Mouse (Mus musculus): ENCODE measurements around the gene Ggt6. TPM values are rescaled to one million over a fixed set of nuclear protein-coding genes. Genes with fewer than 3 reads are reported as not detected.

Gene Ggt6
- polyA plus RNA-seq, 1 experiment from 2014 or later = not detected

DNA sequence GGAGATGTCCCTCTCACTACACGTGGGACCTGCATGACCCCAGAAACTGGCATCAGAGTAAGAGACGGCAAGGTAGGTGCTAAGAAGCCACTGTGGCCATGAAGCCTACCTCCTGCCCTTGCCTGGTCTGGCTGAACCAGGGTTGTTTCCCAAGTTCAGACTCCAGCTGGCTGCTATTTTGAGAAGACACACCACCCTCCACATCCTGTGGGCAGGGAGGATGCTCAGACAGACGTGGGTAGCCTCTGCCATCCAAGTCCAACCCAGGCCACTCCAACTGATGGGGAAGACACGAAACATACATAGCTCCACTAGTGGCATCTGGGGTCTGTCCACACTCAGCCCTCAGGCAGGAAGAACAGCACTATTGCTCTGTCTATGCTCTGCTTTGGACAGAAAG is 34.7 kb downstream of the Ggt6 start:
- Histone ChIP-seq H3K4me1 (replicated peaks) (peaks cover 17% of the 10 kb centered on the region), H3K4me3 (no peak overlapping the region), H3K9me3 (no peaks in the 10 kb centered on the region), H3K9ac (no peak overlapping the region), H3K27me3 (no peaks in the 10 kb centered on the region), H3K36me3 (0 out of 2 replicates have a peak, but pooled peaks cover 2% of the 10 kb centered on the region), H3K4me2 (no peak overlapping the region), H3K27ac (replicated peaks) (no peak overlapping the region)
- 68% methylated on average over 4 of the region's 4 CpGs for WGBS
- ATAC-seq (ENCODE audit: low FRiP score, low read depth) = no peak

DNA sequence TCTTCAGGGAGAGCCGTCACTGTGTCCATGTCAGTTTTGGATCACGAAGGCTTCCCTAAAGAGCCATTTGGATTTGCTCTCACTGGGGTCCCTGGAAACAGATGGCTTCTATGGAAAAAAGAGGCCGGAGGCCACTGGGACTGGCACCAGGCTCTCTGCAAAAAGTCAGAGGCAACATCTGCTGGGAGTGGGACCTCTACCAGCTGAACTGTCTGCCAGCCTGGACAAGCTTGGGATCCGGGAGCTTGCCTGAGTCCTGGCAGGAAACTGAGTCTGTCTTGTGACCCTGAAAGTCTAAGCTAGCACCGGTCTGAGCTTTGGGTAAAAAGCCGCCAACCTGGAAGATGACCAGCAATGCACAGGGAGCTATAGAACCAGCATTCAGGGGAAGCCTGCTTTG is 36.1 kb downstream of the Ggt6 start:
- no peak overlapping the region for H3K4me2 ChIP-seq
- no peak overlapping the region for H3K9ac ChIP-seq
- no peak for ATAC-seq (ENCODE audit: low FRiP score, low read depth)
- peaks cover 28% of the 10 kb centered on the region for H3K4me1 ChIP-seq (replicated peaks)
- H3K36me3 ChIP-seq = 0 out of 2 replicates have a peak, but pooled peaks cover 2% of the 10 kb centered on the region
- H3K9me3 ChIP-seq = no peaks in the 10 kb centered on the region
- 61% methylated on average over 6 of the region's 6 CpGs for WGBS
- H3K27me3 ChIP-seq = no peaks in the 10 kb centered on the region
- H3K27ac ChIP-seq (replicated peaks) = no peak overlapping the region
- no peak overlapping the region for H3K4me3 ChIP-seq

DNA sequence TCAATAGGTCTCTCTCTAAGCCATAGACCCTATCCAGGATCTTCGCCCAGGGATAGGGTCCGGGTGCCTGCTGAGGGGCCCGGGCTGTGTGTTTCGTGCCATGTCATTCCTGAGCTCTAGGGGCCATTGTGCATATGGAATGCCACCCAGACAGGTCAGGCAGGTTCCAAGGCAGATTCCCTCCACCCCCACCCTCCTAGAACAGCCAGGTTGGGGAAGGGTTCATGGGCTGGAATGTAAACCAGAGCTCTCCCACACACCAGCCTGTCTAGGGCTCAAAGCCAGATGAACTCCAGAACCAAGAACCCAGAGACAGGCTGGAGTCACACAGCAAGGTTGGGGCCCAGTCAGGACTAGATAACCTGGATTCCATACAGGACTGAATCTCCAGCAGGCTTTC is 38.2 kb downstream of the Ggt6 start:
- ATAC-seq (ENCODE audit: low FRiP score, low read depth) = no peak
- Histone ChIP-seq H3K4me3 (no peak overlapping the region), H3K27me3 (no peaks in the 10 kb centered on the region), H3K27ac (replicated peaks) (no peak overlapping the region), H3K4me1 (replicated peaks) (peaks cover 37% of the 10 kb centered on the region), H3K9me3 (no peaks in the 10 kb centered on the region), H3K36me3 (0 out of 2 replicates have a peak, but pooled peaks cover 2% of the 10 kb centered on the region), H3K9ac (no peak overlapping the region), H3K4me2 (no peak overlapping the region)
- WGBS = 91% methylated on average over 4 of the region's 4 CpGs

- Histone ChIP-seq H3K4me1 (replicated peaks) (peaks cover 29% of the 10 kb centered on the region), H3K27me3 (no peaks in the 10 kb centered on the region), H3K36me3 (0 out of 2 replicates have a peak, but pooled peaks cover 2% of the 10 kb centered on the region), H3K4me3 (no peak overlapping the region), H3K9me3 (no peaks in the 10 kb centered on the region), H3K9ac (no peak overlapping the region), H3K27ac (replicated peaks) (no peak overlapping the region), H3K4me2 (no peak overlapping the region)
- WGBS = 85% methylated on average over 3 of the region's 3 CpGs
- no peak for ATAC-seq (ENCODE audit: low FRiP score, low read depth)
Observed at GRCm38 (mm10) chr11:72474926-72475325, 39.6 kb downstream of the Ggt6 start.

- 76% methylated on average over 7 of the region's 7 CpGs for WGBS
- H3K27ac ChIP-seq (replicated peaks) = no peak overlapping the region
- no peak for ATAC-seq (ENCODE audit: low FRiP score, low read depth)
Observed at GRCm38 (mm10) chr11:72475408-72475807, 40.1 kb downstream of the Ggt6 start.

GRCm38 (mm10) chr11:72476074-72476625 is 40.8 kb downstream of the Ggt6 start:
- H3K27me3 ChIP-seq = no peaks in the 10 kb centered on the region
- no peak for ATAC-seq (ENCODE audit: low FRiP score, low read depth)
- WGBS = 77% methylated on average over 7 of the region's 7 CpGs
- H3K36me3 ChIP-seq = 0 out of 2 replicates have a peak, but pooled peaks cover 2% of the 10 kb centered on the region
- peaks cover 29% of the 10 kb centered on the region for H3K4me1 ChIP-seq (replicated peaks)
- no peaks in the 10 kb centered on the region for H3K9me3 ChIP-seq
- H3K9ac ChIP-seq = no peak overlapping the region
- no peak overlapping the region for H3K4me2 ChIP-seq
- no peak overlapping the region for H3K27ac ChIP-seq (replicated peaks)
- no peak overlapping the region for H3K4me3 ChIP-seq

More at GRCm38 (mm10) chr11:72475408-72475807, 40.1 kb downstream of the Ggt6 start:
- H3K27me3 ChIP-seq = no peaks in the 10 kb centered on the region
- no peaks in the 10 kb centered on the region for H3K9me3 ChIP-seq
- no peak overlapping the region for H3K9ac ChIP-seq
- 0 out of 2 replicates have a peak, but pooled peaks cover 2% of the 10 kb centered on the region for H3K36me3 ChIP-seq
- peaks cover 29% of the 10 kb centered on the region for H3K4me1 ChIP-seq (replicated peaks)
- H3K4me3 ChIP-seq = no peak overlapping the region
- H3K4me2 ChIP-seq = no peak overlapping the region

DNA sequence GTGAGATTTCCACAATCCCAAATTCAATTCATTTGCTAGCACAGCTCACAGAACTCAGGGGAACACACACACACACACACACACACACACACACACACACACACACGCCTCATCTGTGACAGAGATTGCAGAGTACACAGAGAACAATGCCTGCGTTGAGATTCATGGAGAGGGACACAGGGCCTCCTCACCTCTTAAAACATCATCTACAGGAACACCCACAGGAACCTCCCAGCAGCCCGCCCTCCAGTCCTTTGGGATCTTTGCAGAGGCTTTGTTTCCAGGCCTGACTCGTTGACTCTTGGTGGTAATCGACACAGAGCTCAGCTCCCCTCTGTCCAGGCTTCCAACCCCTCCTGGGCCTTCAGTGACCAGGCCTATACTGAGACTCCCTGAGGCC is 41.9 kb downstream of the Ggt6 start:
- H3K4me1 ChIP-seq (replicated peaks) = peaks cover 29% of the 10 kb centered on the region
- no peaks in the 10 kb centered on the region for H3K27me3 ChIP-seq
- no peak overlapping the region for H3K4me2 ChIP-seq
- 17% methylated on average over 5 of the region's 5 CpGs for WGBS
- no peak for ATAC-seq (ENCODE audit: low FRiP score, low read depth)
- no peaks in the 10 kb centered on the region for H3K9me3 ChIP-seq
- 0 out of 2 replicates have a peak, but pooled peaks cover 2% of the 10 kb centered on the region for H3K36me3 ChIP-seq
- H3K4me3 ChIP-seq = no peak overlapping the region
- H3K9ac ChIP-seq = no peak overlapping the region
- H3K27ac ChIP-seq (replicated peaks) = 0 out of 2 replicates have a peak overlapping the region, but pooled peaks have one; percentile 44

- no peak overlapping the region for H3K9ac ChIP-seq
- H3K27ac ChIP-seq (replicated peaks) = peak overlapping the region; percentile 44; the same call in 1 of the 2 replicates
- 75% methylated on average over 1 of the region's 1 CpGs for WGBS
Observed at GRCm38 (mm10) chr11:72477653-72478052, 42.3 kb downstream of the Ggt6 start.

GRCm38 (mm10) chr11:72478228-72478627 is 42.9 kb downstream of the Ggt6 start:
- Histone ChIP-seq H3K9me3 (no peaks in the 10 kb centered on the region), H3K36me3 (0 out of 2 replicates have a peak, but pooled peaks cover 2% of the 10 kb centered on the region), H3K27me3 (no peaks in the 10 kb centered on the region), H3K4me2 (no peak overlapping the region), H3K27ac (replicated peaks) (no peak overlapping the region; the same call in 1 of the 2 replicates), H3K9ac (no peak overlapping the region), H3K4me3 (no peak overlapping the region), H3K4me1 (replicated peaks) (peaks cover 29% of the 10 kb centered on the region)
- WGBS = 77% methylated on average over 6 of the region's 6 CpGs
- ATAC-seq (ENCODE audit: low FRiP score, low read depth) = no peak

More at GRCm38 (mm10) chr11:72477653-72478052, 42.3 kb downstream of the Ggt6 start:
- Histone ChIP-seq H3K4me2 (no peak overlapping the region), H3K9me3 (no peaks in the 10 kb centered on the region), H3K4me1 (replicated peaks) (peaks cover 29% of the 10 kb centered on the region), H3K36me3 (0 out of 2 replicates have a peak, but pooled peaks cover 2% of the 10 kb centered on the region), H3K4me3 (no peak overlapping the region), H3K27me3 (no peaks in the 10 kb centered on the region)
- no peak for ATAC-seq (ENCODE audit: low FRiP score, low read depth)

DNA sequence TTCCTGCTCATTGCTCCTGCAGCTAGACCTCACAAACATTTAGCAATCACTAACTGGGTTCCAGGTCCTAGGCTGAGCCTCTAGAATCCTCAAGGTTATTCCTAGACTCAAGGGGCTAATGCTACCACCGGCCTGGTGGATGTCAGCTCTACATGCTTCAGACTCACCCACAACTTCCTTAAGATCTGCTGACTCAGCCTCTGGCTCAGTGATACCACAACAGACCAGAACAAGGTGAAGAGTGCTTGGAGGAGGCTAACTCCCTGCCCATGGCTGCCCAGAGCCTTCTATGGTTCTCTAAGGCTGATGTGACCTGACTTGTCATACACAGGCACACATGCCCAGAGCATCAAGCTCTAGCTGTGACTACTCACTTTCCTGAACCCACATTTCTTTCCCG is 44.2 kb downstream of the Ggt6 start:
- ATAC-seq (ENCODE audit: low FRiP score, low read depth) = no peak
- Histone ChIP-seq H3K27ac (replicated peaks) (no peak overlapping the region), H3K4me1 (replicated peaks) (peaks cover 29% of the 10 kb centered on the region), H3K36me3 (no peaks in the 10 kb centered on the region), H3K4me3 (no peak overlapping the region), H3K9ac (no peak overlapping the region), H3K27me3 (no peaks in the 10 kb centered on the region), H3K4me2 (no peak overlapping the region), H3K9me3 (no peaks in the 10 kb centered on the region)
- 76% methylated on average over 2 of the region's 2 CpGs for WGBS

GRCm38 (mm10) chr11:72481313-72481712 is 46.0 kb downstream of the Ggt6 start:
- Histone ChIP-seq H3K27me3 (no peaks in the 10 kb centered on the region), H3K4me1 (replicated peaks) (peaks cover 37% of the 10 kb centered on the region), H3K27ac (replicated peaks) (no peak overlapping the region), H3K9ac (no peak overlapping the region), H3K4me2 (no peak overlapping the region), H3K36me3 (no peaks in the 10 kb centered on the region), H3K9me3 (no peaks in the 10 kb centered on the region), H3K4me3 (no peak overlapping the region)
- 81% methylated on average over 5 of the region's 5 CpGs for WGBS
- ATAC-seq (ENCODE audit: low FRiP score, low read depth) = no peak

- Histone ChIP-seq H3K9me3 (no peaks in the 10 kb centered on the region), H3K4me3 (no peak overlapping the region), H3K27me3 (no peaks in the 10 kb centered on the region), H3K36me3 (no peaks in the 10 kb centered on the region), H3K9ac (no peak overlapping the region), H3K4me2 (no peak overlapping the region), H3K27ac (replicated peaks) (no peak overlapping the region), H3K4me1 (replicated peaks) (peaks cover 39% of the 10 kb centered on the region)
- 82% methylated on average over 4 of the region's 4 CpGs for WGBS
- no peak for ATAC-seq (ENCODE audit: low FRiP score, low read depth)
Observed at GRCm38 (mm10) chr11:72481952-72482351, 46.6 kb downstream of the Ggt6 start.
